Mouse (Mus musculus): ENCODE data around the gene Atp11c.

Gene Atp11c

GRCm38 (mm10) chrX:60592598-60592997, at the start of gene Atp11c:
Gene Atp11c, minus strand, starts transcription at chrX:60592698.
- DNase-seq (ENCODE audit: low spot score) = no peak

- no peak for DNase-seq (ENCODE audit: low spot score)
These were observed 16.7 kb upstream of the Atp11c start for GRCm38 (mm10) chrX:60609202-60609601.

GRCm38 (mm10) chrX:60570539-60570938, 22.0 kb downstream of the Atp11c start:
- DNase-seq (ENCODE audit: low spot score) = no peak

GRCm38 (mm10) chrX:60569047-60569446, 23.5 kb downstream of the Atp11c start:
- DNase-seq (ENCODE audit: low spot score) = no peak

- DNase-seq (ENCODE audit: low spot score) = no peak
These were observed 37.3 kb downstream of the Atp11c start for GRCm38 (mm10) chrX:60555242-60555641.

- peak; percentile 42 for DNase-seq (ENCODE audit: low spot score)
These were observed 44.8 kb downstream of the Atp11c start for GRCm38 (mm10) chrX:60547444-60548304.

GRCm38 (mm10) chrX:60547098-60547443, 45.4 kb downstream of the Atp11c start:
- no peak for DNase-seq (ENCODE audit: low spot score)

- no peak for DNase-seq (ENCODE audit: low spot score)
These were observed 46.6 kb downstream of the Atp11c start for GRCm38 (mm10) chrX:60545906-60546305.

- no peak for DNase-seq (ENCODE audit: low spot score)
These were observed 47.1 kb downstream of the Atp11c start for GRCm38 (mm10) chrX:60545444-60545843.

- no peak for DNase-seq (ENCODE audit: low spot score)
These were observed 48.4 kb downstream of the Atp11c start for GRCm38 (mm10) chrX:60544098-60544497.

- no peak for DNase-seq (ENCODE audit: low spot score)
These were observed 49.6 kb downstream of the Atp11c start for GRCm38 (mm10) chrX:60542901-60543300.

GRCm38 (mm10) chrX:60539149-60539548, 53.3 kb downstream of the Atp11c start, which contains the start of gene Gm7073:
Gene Gm7073, minus strand, starts transcription at chrX:60539249.
- DNase-seq (ENCODE audit: low spot score) = no peak

- no peak for DNase-seq (ENCODE audit: low spot score)
These were observed 88.5 kb downstream of the Atp11c start for GRCm38 (mm10) chrX:60503995-60504394.

GRCm38 (mm10) chrX:60497750-60498149, 94.7 kb downstream of the Atp11c start:
- DNase-seq (ENCODE audit: low spot score) = no peak

- no peak for DNase-seq (ENCODE audit: low spot score)
These were observed 97.2 kb downstream of the Atp11c start for GRCm38 (mm10) chrX:60495308-60495707.

GRCm38 (mm10) chrX:60463786-60464185, 128.7 kb downstream of the Atp11c start:
- no peak for DNase-seq (ENCODE audit: low spot score)

- DNase-seq (ENCODE audit: low spot score) = no peak
These were observed 177.9 kb downstream of the Atp11c start for GRCm38 (mm10) chrX:60414563-60415111.

GRCm38 (mm10) chrX:60405681-60406080, 186.8 kb downstream of the Atp11c start:
- DNase-seq (ENCODE audit: low spot score) = peak; percentile 31

- peak; percentile 85 for DNase-seq (ENCODE audit: low spot score)
These were observed 187.8 kb downstream of the Atp11c start for GRCm38 (mm10) chrX:60404668-60405044.

GRCm38 (mm10) chrX:60403764-60404667, 188.5 kb downstream of the Atp11c start:
- DNase-seq (ENCODE audit: low spot score) = peak; percentile 64

GRCm38 (mm10) chrX:60403062-60403763, 189.3 kb downstream of the Atp11c start:
- peak; percentile 10 for DNase-seq (ENCODE audit: low spot score)

GRCm38 (mm10) chrX:60394292-60394691, 198.2 kb downstream of the Atp11c start:
- no peak for DNase-seq (ENCODE audit: low spot score)
